In genomic region chr12:109984651-109985050, GRCm38 (mm10) we compare ENCODE assay signal across 16 mouse cellular contexts.
"Had no signal": no experiment of that assay in that cellular context is flagged by ENCODE, and none has a peak within 500 bp of the region (broad histone marks: within the 10 kb centered on the region; RNA-seq: fewer than 3 reads in every experiment).

No protein-coding gene starts in this region.

- H3K4me3 ChIP-seq: neural tube, embryonic 13.5 days; neural tube, embryonic 15.5 days; stomach, embryonic 15.5 days had no signal

- H3K4me2 ChIP-seq: neural tube, embryonic 13.5 days; neural tube, embryonic 15.5 days; stomach, embryonic 15.5 days had no signal

- H3K9ac ChIP-seq: neural tube, embryonic 13.5 days; neural tube, embryonic 15.5 days; stomach, embryonic 15.5 days had no signal

- H3K27ac ChIP-seq: neural tube, embryonic 13.5 days; neural tube, embryonic 15.5 days; stomach, embryonic 15.5 days; stomach, postnatal 0 days had no signal

- H3K36me3 ChIP-seq: neural tube, embryonic 13.5 days; neural tube, embryonic 15.5 days; stomach, embryonic 15.5 days had no signal

- H3K4me1 ChIP-seq: neural tube, embryonic 13.5 days; neural tube, embryonic 15.5 days; stomach, embryonic 15.5 days had no signal

- H3K9me3 ChIP-seq: neural tube, embryonic 13.5 days; neural tube, embryonic 15.5 days; stomach, embryonic 15.5 days had no signal

- H3K27me3 ChIP-seq: neural tube, embryonic 13.5 days; neural tube, embryonic 15.5 days; stomach, embryonic 15.5 days had no signal

- DNase-seq: retina, postnatal 1 day; right cerebral cortex, adult 18-20 months; right cerebral cortex, postnatal 14 days; right cerebral cortex, postnatal 25 days; right cerebral cortex, postnatal 4 days; spleen, adult 18-20 months; thymus, adult 18-20 months; thymus, adult 2 months; thymus, postnatal 14 days; thymus, postnatal 25 days; thymus, postnatal 36 days; thymus, postnatal 4 days had no signal
